Mouse (Mus musculus): ENCODE measurements around the gene Alg14. TPM values are rescaled to one million over a fixed set of nuclear protein-coding genes. Genes with fewer than 3 reads are reported as not detected.

The Alg14 gene
- total and polyA plus RNA-seq, 3 experiments = 3.2 to 20.1 TPM; not detected in 1

DNA sequence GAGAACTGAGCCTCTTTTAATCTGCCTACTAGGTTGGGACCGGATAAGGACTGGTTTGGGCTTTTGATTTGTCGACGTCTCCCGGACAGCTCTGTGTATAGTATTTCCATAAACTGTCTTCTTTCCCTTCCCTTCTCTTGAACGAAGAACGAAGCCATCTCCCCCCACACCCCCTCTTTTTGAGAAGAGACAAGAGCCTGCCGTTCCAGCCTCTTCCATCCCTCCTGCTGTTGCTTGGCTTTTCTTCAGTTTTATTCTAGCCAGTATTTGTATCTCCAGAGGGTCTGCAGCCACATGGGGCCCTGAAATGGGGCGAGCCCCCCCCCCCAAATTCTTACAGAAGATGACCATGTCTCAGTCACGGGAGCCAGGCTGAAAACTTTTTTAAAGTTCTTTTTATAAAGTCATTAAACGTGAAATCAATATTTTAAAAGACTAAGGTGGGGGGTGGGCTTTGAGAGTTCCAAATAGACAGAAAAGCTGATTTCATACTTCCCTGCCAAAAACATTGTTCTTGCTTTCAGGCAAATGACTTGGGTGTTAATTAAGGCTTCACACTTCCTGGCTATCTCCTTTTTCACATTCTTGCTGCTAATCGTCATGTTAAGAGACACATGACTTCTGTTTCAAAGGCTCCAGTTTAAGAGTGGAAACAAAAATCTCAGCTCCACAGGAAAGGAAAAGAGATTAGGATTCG lies 79.4 kb downstream of the Alg14 start:
- Histone ChIP-seq H3K27ac (ENCODE audit: control insufficient read depth, low read depth, low read length) (no peak overlapping the region), H3K36me3 (ENCODE audit: control insufficient read depth in 1 of 2, insufficient read depth in 2 of 2, low read length in 2 of 2) (no peaks in the 10 kb centered on the region), H3K4me3 (ENCODE audit: control insufficient read depth in 1 of 2, insufficient read depth in 1 of 2, low read depth in 2 of 2, low read length in 2 of 2) (no peak overlapping the region), H3K9ac (ENCODE audit: control insufficient read depth, low read depth, low read length, poor library complexity, severe bottlenecking) (no peak overlapping the region), H3K9me3 (replicated peaks; ENCODE audit: insufficient read depth, low read length) (no peaks in the 10 kb centered on the region), H3K4me1 (ENCODE audit: control insufficient read depth in 1 of 2, insufficient read depth in 2 of 2, low read length in 2 of 2) (no peaks in the 10 kb centered on the region), H3K79me2 (ENCODE audit: control insufficient read depth, insufficient read depth, low read length, poor library complexity) (no peaks in the 10 kb centered on the region), H3K27me3 (ENCODE audit: control insufficient read depth in 1 of 2, insufficient read depth in 2 of 2, low read length in 2 of 2) (no peaks in the 10 kb centered on the region)
- TF ChIP-seq GABPA (IDR thresholded peaks at IDR 0.05; ENCODE audit: low read depth, low read length) (no peak), RCOR1 (IDR thresholded peaks at IDR 0.05; ENCODE audit: low read depth, low read length) (no peak), CTCF (IDR thresholded peaks at IDR 0.05 in 2 of 3, conservative IDR thresholded peaks at IDR 0.05 in 1 of 3; ENCODE audit: control insufficient read depth in 1 of 3, insufficient read depth in 1 of 3, low read depth in 2 of 3, low read length in 3 of 3, poor library complexity in 1 of 3, severe bottlenecking in 1 of 3) (no peak), EP300 (IDR thresholded peaks at IDR 0.05; ENCODE audit: low read depth in 1 of 2, low read length in 2 of 2) (no peak), MAFK (IDR thresholded peaks at IDR 0.05; ENCODE audit: borderline replicate concordance, low read depth, low read length) (no peak), MAZ (IDR thresholded peaks at IDR 0.05; ENCODE audit: low read depth, low read length) (no peak), ZC3H11A (IDR thresholded peaks at IDR 0.05; ENCODE audit: low read depth, low read length) (no peak), CHD2 (IDR thresholded peaks at IDR 0.05; ENCODE audit: low read length) (no peak), POLR2A (IDR thresholded peaks at IDR 0.05; ENCODE audit: control insufficient read depth in 1 of 2, insufficient read depth in 1 of 2, low read depth in 1 of 2, low read length in 2 of 2, poor library complexity in 1 of 2) (no peak), KAT2A (conservative IDR thresholded peaks at IDR 0.05; ENCODE audit: low read depth, low read length) (no peak)
- no peak for DNase-seq (ENCODE audit: low read depth, low spot score)

DNA sequence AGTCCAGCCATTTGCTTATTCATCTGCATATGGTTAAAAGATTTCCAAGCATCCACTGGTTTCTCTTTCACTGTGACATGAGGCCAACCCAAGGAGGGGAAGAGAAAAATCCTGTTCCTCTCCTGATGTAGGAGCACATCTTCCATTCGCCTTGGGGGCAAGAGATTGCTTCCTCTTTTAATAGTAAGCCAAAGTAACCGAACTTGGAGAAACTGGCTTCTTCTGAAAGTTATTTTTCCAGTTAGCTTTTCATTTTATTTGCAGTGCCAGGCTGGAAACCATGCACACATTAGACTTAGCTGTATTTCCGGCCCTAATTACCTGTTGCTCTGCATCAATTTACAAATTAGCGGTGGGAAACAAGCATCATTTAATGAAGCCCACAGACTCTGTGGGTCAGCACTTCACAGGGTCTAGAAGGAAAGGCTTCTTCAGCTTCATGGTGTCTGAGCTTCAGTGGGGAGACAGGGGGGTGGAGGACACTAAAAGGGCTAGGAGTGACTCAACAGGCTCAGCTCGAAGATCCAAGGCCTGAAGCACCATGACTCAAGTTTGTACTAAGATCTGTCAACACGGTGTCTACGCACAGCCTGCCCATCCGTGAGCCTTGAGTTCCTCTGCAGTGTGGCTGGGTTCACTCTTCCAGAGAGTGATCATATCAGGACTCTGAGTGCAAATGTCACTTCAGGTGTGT lies 80.1 kb downstream of the Alg14 start:
- no peak for DNase-seq (ENCODE audit: low read depth, low spot score)
- Histone ChIP-seq H3K4me3 (ENCODE audit: control insufficient read depth in 1 of 2, insufficient read depth in 1 of 2, low read depth in 2 of 2, low read length in 2 of 2) (no peak overlapping the region), H3K36me3 (ENCODE audit: control insufficient read depth in 1 of 2, insufficient read depth in 2 of 2, low read length in 2 of 2) (no peaks in the 10 kb centered on the region), H3K9ac (ENCODE audit: control insufficient read depth, low read depth, low read length, poor library complexity, severe bottlenecking) (no peak overlapping the region), H3K27ac (ENCODE audit: control insufficient read depth, low read depth, low read length) (no peak overlapping the region), H3K9me3 (replicated peaks; ENCODE audit: insufficient read depth, low read length) (no peaks in the 10 kb centered on the region), H3K27me3 (ENCODE audit: control insufficient read depth in 1 of 2, insufficient read depth in 2 of 2, low read length in 2 of 2) (no peaks in the 10 kb centered on the region), H3K79me2 (ENCODE audit: control insufficient read depth, insufficient read depth, low read length, poor library complexity) (no peaks in the 10 kb centered on the region), H3K4me1 (ENCODE audit: control insufficient read depth in 1 of 2, insufficient read depth in 2 of 2, low read length in 2 of 2) (no peaks in the 10 kb centered on the region)
- TF ChIP-seq POLR2A (IDR thresholded peaks at IDR 0.05; ENCODE audit: control insufficient read depth in 1 of 2, insufficient read depth in 1 of 2, low read depth in 1 of 2, low read length in 2 of 2, poor library complexity in 1 of 2) = no peak
- no peak for TF ChIP-seq SIN3A (IDR thresholded peaks at IDR 0.05; ENCODE audit: low read length)
- no peak for TF ChIP-seq TAL1 (IDR thresholded peaks at IDR 0.05; ENCODE audit: low read length)
- no peak for TF ChIP-seq E2F4 (IDR thresholded peaks at IDR 0.05; ENCODE audit: borderline replicate concordance, low read depth, low read length)
- no peak for TF ChIP-seq HCFC1 (IDR thresholded peaks at IDR 0.05; ENCODE audit: low read depth, low read length)
- no peak for TF ChIP-seq POLR2AphosphoS2 (IDR thresholded peaks at IDR 0.05; ENCODE audit: low read length)
- TF ChIP-seq MXI1 (IDR thresholded peaks at IDR 0.05; ENCODE audit: low read depth, low read length) = no peak
- TF ChIP-seq KAT2A (conservative IDR thresholded peaks at IDR 0.05; ENCODE audit: low read depth, low read length) = no peak
- TF ChIP-seq GATA1 (IDR thresholded peaks at IDR 0.05; ENCODE audit: low read depth, low read length) = no peak
- no peak for TF ChIP-seq ZKSCAN1 (IDR thresholded peaks at IDR 0.05; ENCODE audit: low read depth, low read length)
- no peak for TF ChIP-seq RAD21 (IDR thresholded peaks at IDR 0.05; ENCODE audit: low read depth, low read length)
- no peak for TF ChIP-seq RCOR1 (IDR thresholded peaks at IDR 0.05; ENCODE audit: low read depth, low read length)
- TF ChIP-seq CHD2 (IDR thresholded peaks at IDR 0.05; ENCODE audit: low read length) = no peak
- no peak for TF ChIP-seq SMC3 (IDR thresholded peaks at IDR 0.05; ENCODE audit: low read depth, low read length)
- no peak for TF ChIP-seq CTCF (IDR thresholded peaks at IDR 0.05 in 2 of 3, conservative IDR thresholded peaks at IDR 0.05 in 1 of 3; ENCODE audit: control insufficient read depth in 1 of 3, insufficient read depth in 1 of 3, low read depth in 2 of 3, low read length in 3 of 3, poor library complexity in 1 of 3, severe bottlenecking in 1 of 3)
- TF ChIP-seq TCF12 (IDR thresholded peaks at IDR 0.05; ENCODE audit: low read depth, low read length) = no peak
